Mouse (Mus musculus) layer of hippocampus, adult 2 months (tissue): Measurements from ENCODE around the gene Cbfa2t2. TPM values are rescaled to one million over a fixed set of nuclear protein-coding genes. Genes with fewer than 3 reads are reported as not detected.

Source experiments
- DNase-seq, 2 experiments: peaks; one replicate each; pipeline ENCODE4 v3.0.0; 2022; ENCODE audit warnings: low spot score in 2 of 2
- H3K27ac ChIP-seq: fragments of 200-600 bp; 2 replicates; pipeline ENCODE4 v1.8.1; 2022
- H3K4me3 ChIP-seq: fragments of 200-600 bp; 2 replicates; pipeline ENCODE4 v1.8.1; 2022; ENCODE audit warnings: mild to moderate bottlenecking
- CTCF ChIP-seq: fragments of 200-600 bp; conservative IDR thresholded peaks from 2 replicates; pipeline ENCODE4 v1.8.1; 2022; ENCODE audit warnings: antibody characterized with exemption, mild to moderate bottlenecking, moderate library complexity
- total RNA-seq, 2 experiments: library from RNA; stranded (reverse); gene quantifications; 2 replicates each; pipeline ENCODE4 v1.2.3; 2021

Gene Cbfa2t2
- total RNA-seq, 2 experiments from 2014 or later = 55.1 to 55.8 TPM

DNA sequence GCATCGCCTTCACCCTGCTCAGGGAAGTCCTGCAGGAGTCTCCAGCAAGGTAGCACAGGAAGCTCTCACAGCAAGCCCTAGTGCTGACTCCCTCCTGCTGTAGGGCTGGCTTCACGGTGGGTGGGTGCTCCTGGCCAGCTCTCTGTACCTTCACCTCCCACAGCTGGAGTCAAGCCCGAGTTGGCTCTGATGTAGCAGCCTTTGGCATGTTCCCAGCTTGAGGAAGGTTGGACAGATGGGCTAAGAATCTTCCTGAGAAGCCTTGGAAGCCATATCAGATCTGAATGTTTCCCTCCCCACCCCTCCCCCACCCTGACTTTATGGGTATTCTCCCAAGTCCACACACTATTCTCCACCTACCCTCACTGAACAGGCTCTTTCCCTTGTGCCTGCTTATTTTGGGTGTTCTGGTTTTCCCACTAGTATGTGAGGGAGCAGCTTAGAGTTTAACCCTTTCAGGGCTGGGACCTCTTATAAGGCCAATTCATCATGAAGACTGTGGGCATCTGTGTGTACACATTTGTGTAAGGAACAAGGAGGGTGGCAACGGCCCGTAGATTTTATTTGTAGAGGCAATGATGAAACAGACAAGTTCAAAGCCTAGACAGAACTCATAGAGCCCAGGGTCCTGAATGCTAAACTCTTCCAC lies 121.0 kb downstream of the Cbfa2t2 start:
- no peak for DNase-seq
- H3K27ac ChIP-seq = peak overlapping the region; percentile 82; the same call in 1 of the 2 replicates
- no peak for TF ChIP-seq CTCF
- H3K4me3 ChIP-seq = peak overlapping the region; percentile 62

DNA sequence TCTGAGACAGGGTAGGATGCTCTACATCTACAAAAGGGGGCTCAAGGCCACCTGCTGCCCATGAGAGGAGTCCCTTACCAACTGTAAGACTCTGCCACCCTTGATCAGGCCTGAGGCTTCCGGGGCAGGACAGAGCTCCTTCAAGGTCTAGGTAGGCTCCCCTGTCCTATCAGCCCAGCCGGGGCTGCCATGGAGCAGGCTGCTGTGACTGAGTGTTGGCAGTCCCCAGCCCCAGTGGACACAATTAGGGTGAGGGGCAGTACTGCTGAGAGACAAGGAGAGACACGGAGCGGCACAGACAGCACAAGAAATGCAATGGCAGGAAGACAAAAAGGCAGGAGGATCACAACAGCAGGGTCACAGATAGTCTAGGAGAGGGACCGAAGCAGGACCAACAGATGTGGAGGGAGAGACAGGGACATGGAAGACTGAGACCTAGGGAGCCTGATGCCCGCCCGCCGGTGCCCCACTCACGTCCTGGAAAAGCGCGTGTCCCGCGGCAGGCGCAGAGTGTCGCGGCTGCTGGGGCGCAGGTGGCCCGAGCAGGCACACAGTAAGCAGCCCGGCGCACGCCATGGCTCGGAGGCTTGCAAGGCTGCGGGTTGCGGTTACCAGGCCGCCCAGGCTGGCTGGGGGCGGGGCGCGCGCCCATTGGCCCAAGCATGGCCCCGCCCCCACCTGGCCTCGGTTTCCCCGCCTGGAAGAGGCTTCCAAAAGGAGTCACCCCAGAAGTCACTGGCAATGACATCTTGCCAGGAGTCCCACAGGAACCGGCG lies 122.2 kb downstream of the Cbfa2t2 start, which contains the start of gene Necab3:
Necab3 (minus strand) TSS at position 627 of the 776 bp plus-strand sequence.
- DNase-seq = peak in 1 of 2 experiments; percentile 60
- Histone ChIP-seq H3K27ac (peak within 1 kb of the TSS; percentile 82), H3K4me3 (peak within 1 kb of the TSS; percentile 62)
- no peak for TF ChIP-seq CTCF

DNA sequence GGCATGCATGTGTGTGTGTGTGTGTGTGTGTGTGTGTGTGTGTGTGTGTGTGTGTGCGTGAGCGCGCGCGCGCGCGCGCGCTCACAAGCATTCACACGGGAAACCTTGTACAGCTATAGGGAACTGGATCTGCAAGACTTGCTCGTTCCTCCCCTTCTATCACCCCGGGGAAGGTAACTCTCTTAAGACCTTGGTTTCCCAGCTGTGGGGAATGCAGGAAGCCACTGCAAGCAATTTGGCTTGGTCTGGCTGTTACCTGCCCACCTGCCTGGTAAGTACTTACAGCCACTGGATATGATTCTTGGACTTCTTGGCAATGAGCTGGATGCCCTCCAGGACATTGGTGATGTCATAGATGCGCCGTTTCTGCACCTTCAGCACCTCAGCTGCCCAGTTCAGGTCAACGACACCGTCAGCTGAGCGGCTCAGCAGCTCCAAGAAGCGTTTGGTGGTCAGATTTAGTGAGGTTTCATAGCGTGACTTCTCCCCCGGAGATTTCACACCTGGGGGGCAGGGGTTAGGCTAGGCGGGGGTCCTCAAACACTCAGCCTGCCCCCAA lies 127.4 kb downstream of the Cbfa2t2 start:
- no peak for TF ChIP-seq CTCF
- no peak overlapping the region for H3K27ac ChIP-seq
- no peak for DNase-seq
- H3K4me3 ChIP-seq = no peak overlapping the region

DNA sequence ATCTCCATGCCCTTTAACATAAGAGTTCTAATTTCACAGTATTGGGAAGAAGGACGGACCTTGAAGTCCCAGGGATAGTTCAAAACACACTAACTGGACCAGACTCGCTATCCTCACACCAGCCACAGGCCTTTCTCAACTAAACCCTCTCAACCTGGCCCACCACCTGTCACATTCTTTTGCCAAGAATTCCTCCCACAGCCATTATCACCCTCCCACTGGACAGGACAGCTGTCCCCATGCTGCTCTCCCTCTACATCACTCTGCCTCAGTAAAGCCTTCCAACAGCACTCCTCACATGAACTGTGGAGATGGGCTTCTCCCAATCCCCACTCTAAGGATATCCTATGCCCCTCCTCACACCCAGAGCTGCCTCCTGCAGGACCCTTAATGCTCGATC lies 129.3 kb downstream of the Cbfa2t2 start:
- Histone ChIP-seq H3K27ac (no peak overlapping the region), H3K4me3 (no peak overlapping the region)
- no peak for TF ChIP-seq CTCF
- DNase-seq = no peak

DNA sequence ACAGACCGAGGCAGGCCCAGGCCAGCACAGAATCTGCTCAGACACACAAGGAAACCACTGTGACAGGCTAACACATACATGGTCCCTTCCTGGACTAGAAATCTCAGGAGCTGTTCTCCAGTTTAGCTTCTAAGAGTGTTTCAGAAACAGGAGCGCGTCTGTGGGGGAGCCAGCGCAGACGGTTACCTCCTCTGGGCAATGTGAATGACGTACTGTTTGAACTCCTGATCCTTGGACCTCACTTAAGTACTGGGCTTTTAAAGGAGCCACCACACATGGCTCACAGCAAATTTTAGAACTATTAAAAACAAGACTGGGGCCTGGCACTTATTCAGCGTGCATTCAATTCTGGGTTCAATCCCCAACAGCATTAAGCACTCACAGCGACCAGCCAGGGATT lies 130.4 kb downstream of the Cbfa2t2 start:
- no peak overlapping the region for H3K27ac ChIP-seq
- H3K4me3 ChIP-seq = no peak overlapping the region
- TF ChIP-seq CTCF = no peak
- no peak for DNase-seq

DNA sequence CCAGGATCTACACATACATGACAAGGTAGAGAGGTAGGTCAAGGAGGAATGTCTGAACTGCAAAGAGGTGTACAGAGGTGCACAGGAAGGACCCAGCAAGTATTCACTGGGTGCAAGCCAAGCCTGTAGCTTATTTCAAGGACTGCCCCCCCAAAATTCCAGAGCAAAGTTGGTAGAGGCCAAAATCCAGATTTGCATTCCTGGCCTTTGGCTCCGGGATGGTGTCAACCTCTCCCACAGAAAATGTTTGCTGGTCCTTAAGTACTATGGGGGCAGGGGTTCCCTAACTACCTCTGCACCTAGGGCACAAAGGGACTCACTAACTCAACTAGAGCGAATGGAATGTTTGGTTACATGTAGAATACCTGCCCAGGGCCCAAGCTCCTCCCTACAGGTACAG lies 131.5 kb downstream of the Cbfa2t2 start:
- no peak for TF ChIP-seq CTCF
- Histone ChIP-seq H3K27ac (no peak overlapping the region), H3K4me3 (no peak overlapping the region)
- no peak for DNase-seq

DNA sequence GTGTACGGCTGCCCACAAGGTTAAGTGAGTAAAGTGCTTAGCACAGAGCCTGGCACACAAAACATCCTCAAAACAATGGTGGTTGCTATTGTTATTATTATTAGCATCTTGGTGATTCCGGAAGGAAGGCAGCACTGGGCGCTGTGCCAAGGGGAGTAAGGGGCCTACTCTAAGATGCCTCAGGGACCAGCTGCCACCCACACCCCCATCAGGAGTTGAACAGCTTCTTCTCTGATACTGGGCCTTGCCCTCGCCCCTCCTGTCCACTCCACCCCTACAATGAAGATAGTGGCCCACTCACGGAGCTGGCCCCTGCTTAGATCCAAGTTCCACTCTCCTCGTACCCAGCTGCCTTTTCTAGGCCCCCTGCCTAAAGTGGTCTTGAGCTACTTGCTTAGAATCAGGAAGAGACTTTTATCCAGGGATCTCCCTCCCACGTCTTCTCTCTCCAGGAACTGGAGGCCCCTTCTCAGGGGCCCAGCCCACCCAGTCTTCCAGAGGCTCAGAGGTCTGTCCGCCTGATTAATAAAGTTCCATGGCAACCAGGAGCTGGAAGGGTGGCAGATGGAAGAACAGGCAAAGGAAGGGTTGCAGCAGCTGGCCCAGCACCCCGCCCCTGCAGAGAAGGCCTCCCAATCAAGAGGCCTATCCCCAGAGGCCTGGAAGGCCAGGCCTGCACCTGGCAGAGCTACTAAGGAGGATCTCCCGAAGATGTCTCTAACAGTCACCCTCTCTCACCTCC lies 132.2 kb downstream of the Cbfa2t2 start:
- peak overlapping the region; percentile 56; the same call in 1 of the 2 replicates for H3K27ac ChIP-seq
- no peak for DNase-seq
- H3K4me3 ChIP-seq = peak overlapping the region; percentile 68
- no peak for TF ChIP-seq CTCF

DNA sequence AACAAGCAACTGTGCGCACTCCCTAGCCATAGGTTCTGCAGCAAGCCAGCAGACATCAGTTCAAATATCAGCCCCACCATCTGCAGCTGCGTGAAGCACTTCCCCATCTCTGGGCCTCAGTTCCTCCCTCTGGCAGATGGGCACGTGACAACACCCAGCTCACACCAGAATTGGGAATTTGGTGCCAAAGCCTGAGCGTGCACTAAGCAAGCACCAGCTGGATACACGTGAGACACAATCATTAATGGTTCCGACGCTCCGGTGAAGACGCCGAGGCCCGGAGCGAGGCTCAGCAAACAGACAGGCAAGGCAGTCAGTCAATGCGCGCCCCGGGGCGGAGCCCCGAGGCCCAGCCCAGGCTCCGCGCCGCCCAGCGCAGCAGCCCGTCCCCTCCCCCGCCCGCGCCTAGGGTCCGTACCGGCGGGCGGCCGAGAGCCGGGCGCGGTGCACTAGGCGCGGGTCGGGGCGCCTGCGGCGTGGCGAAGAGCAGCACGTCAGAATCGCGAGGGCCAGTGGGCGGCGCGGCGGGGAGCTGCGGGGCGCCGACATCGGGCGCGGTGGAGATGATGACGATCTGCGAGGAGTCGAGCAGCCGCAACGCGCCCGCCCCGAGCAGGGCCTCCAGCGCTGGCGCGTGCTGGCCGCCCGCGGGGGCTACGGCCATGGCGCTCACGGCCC lies 132.9 kb downstream of the Cbfa2t2 start:
- no peak for TF ChIP-seq CTCF
- H3K27ac ChIP-seq = peak overlapping the region; percentile 56; the same call in 1 of the 2 replicates
- peak overlapping the region; percentile 68 for H3K4me3 ChIP-seq
- DNase-seq = peak in 1 of 2 experiments; percentile 34

DNA sequence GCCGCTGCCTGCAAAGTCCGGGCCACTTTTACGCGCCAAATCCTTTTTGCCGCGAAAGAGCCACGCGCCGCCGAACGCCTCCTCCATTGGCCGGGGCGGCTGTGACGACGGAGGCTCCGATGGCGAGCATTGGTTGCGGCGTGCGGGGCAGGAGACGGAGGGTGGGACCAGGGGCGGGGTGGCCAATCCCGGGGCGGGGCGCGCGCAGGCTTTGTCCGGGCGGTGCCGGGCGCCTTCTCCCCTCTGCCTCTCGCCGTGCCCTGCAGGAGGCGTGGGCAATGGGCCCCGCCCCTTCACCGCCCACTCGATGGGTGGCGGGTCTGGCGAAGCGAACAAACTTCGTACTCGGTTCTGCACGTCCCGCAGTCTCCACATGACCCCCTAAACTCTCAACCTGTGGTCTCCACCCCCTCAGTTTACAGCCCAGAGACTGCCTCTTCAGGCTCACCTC lies 133.6 kb downstream of the Cbfa2t2 start, which contains the start of gene E2f1:
E2f1 (minus strand) TSS at position 57 of the 451 bp plus-strand sequence.
- H3K4me3 ChIP-seq = peak within 1 kb of the TSS; percentile 68
- TF ChIP-seq CTCF = peak; percentile 31
- peak; percentile 92 to 96 for DNase-seq
- H3K27ac ChIP-seq = peak within 1 kb of the TSS; percentile 56; the same call in 1 of the 2 replicates

DNA sequence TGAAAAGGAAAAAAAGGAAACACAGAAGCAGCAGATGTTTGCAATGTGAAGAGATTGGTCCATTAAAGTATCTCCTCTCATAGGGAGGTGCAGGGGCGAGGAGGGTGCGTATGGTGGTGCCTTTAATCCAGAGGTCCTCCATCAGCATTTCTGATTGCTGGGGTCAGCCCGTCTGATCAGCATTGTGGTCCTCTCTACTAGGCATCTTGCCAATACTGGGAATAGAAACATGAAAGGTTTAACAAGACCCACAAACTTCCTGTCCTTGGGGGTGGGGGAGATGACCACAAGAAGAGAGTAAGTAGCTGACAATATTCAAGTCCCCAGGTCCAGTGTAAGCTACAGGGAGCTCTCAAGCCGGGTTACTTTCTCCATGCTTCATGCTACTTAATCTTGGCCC lies 134.4 kb downstream of the Cbfa2t2 start:
- TF ChIP-seq CTCF = no peak
- DNase-seq = no peak
- H3K4me3 ChIP-seq = no peak overlapping the region
- no peak overlapping the region for H3K27ac ChIP-seq

DNA sequence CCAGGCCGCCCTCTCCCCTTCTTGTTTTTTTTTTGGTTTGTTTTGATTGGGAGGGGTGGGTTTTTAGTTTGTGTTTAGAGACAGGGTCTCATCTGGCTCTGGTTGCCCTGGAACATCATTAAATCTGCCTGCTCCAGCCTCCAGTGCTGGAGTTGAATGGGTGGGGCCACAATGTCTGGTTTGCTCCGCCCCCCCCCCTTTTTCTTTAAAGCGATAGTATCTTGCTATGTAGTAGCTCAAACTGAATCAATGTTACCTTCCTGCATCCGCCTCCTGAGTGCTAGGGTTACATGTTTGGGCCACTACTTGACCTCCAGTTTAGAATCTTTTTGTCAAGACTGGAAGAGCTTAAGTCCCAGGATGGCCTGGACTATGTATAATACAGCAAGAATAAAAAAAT lies 135.0 kb downstream of the Cbfa2t2 start:
- Histone ChIP-seq H3K4me3 (no peak overlapping the region), H3K27ac (no peak overlapping the region)
- no peak for DNase-seq
- TF ChIP-seq CTCF = no peak

DNA sequence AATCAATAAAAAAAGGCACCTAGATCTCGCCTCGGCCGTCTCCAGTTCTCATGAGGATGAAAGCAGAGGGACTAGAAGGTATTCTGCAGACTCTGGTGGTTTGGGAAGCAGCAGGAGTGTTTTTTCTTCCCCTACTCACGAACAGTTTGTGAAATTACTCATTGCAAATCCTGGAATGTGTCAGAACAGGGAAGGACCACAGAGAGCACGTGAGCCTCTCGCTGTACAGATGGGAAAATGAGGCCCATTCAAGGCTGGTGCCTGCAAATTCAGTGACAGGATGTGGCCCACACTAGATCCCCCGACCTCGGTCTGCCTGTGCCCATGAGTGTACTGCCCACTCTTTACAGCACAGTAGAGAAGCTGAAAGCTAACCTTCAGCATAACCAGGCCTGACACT lies 135.7 kb downstream of the Cbfa2t2 start:
- DNase-seq = no peak

More for the DNA sequence above, 135.7 kb downstream of the Cbfa2t2 start:
- Histone ChIP-seq H3K4me3 (no peak overlapping the region), H3K27ac (no peak overlapping the region)
- no peak for TF ChIP-seq CTCF
